Mouse (Mus musculus) G1E-ER4 (cell line): ENCODE results near the gene Ccdc116. TPM values are rescaled to one million over a fixed set of nuclear protein-coding genes. Genes with fewer than 3 reads are reported as not detected.

Experiments used
- GATA1 ChIP-seq: IDR thresholded peaks from one replicate; pipeline ENCODE4 v1.8.0; 2012; ENCODE audit warnings: low read length, inconsistent platforms
- polyA plus RNA-seq: library from polyadenylated mRNA; stranded (reverse); fragments of >175 nt; gene quantifications from 2 replicates; pipeline ENCODE4 v1.2.3, GENCODE M21; 2012

The Ccdc116 gene
- polyA plus RNA-seq, 1 experiment: 5.3 TPM

GRCm38 (mm10) chr16:17137355-17137754 is 9.7 kb downstream of the Ccdc116 start:
- TF ChIP-seq GATA1: no peak

DNA sequence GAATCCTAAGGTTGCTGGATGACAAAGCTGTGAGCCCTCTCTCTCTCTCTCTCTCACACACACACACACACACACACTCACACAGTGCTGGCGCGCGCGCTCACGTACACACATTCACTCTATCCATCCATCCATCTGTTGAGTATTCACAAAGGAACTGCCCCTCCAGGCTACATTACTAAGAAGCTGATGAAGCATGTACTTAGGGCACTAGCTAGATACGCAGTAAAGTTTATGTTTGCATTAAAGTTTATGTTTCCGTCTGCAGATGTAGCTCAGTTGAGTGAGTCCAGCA is 14.2 kb downstream of the Ccdc116 start:
- no peak for TF ChIP-seq GATA1

DNA sequence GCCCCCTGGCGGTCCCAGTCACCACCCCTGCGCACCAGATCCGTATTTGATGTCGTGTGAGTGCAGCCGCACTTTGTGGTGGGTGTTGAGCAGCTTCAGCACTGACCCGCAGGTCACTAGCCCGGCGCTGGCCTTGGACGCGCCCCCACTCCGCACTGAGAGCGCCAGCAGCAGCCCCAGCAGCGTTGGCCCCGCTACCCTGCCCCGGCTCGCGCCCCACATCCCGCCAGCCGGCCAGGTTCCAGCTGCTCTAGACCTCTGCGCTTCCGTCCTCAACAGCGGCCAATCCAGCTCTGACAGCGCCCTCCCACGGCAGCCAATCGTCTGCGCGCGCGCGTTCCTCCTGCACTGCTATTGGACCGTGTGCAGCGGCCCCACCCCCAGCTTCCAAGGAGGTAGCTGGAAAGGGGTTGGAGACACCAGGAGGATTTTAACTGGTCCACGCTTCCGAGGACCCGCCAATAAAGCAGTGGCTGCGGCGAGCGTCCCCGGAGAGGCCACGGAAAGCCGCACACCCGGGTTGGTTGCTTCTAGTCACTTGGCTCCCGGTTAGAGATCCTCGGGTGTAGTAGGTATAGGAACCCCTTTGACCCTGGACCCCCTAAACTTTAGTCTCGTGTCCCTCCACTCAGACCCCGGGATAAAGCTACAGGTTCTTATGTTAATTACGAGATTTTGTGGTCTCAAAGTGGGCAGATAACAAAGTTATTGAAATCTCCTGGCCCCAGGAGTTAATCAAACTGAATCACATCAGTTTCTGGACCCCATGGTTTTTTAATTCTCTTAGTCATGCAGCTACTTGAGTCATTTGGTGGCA is 14.7 kb downstream of the Ccdc116 start, which contains the start of gene Sdf2l1:
Gene Sdf2l1 (minus strand): TSS at position 295 of the 817 bp plus-strand sequence.
- no peak for TF ChIP-seq GATA1

- no peak for TF ChIP-seq GATA1
Observed at GRCm38 (mm10) chr16:17131191-17132088, 15.6 kb downstream of the Ccdc116 start.

GRCm38 (mm10) chr16:17127292-17127691 is 19.7 kb downstream of the Ccdc116 start:
- TF ChIP-seq GATA1: no peak

- no peak for TF ChIP-seq GATA1
Observed at GRCm38 (mm10) chr16:17124871-17125520, 22.0 kb downstream of the Ccdc116 start, which contains the start of gene 2610318N02Rik. 2610318N02Rik (minus strand) TSS chr16:17125167.

GRCm38 (mm10) chr16:17124119-17124870 is 22.7 kb downstream of the Ccdc116 start:
- no peak for TF ChIP-seq GATA1

GRCm38 (mm10) chr16:17121569-17121968 is 25.5 kb downstream of the Ccdc116 start:
- no peak for TF ChIP-seq GATA1

DNA sequence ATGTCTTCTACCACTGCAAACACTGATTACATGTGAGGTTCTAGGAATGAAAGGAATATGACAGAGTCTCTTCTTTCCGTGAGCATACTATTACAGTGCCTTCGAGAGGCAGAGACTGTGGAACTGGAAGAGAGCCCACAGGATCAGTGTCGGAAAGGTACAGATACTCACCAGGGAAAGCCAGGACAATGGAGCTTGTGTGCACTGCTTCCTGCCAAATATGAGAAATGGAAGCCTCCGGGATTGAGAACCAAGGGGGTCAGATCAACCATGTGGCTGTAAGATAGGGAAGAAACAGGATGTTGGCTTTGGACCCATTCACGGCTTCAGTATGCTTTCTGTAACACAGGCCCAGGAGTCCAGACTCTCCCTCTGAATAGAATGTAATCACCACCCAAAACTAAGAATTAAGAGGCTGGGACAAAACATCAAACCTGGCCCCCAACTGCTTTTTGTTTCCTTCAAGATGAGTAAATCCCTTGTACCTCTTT is 29.7 kb downstream of the Ccdc116 start:
- TF ChIP-seq GATA1: no peak

DNA sequence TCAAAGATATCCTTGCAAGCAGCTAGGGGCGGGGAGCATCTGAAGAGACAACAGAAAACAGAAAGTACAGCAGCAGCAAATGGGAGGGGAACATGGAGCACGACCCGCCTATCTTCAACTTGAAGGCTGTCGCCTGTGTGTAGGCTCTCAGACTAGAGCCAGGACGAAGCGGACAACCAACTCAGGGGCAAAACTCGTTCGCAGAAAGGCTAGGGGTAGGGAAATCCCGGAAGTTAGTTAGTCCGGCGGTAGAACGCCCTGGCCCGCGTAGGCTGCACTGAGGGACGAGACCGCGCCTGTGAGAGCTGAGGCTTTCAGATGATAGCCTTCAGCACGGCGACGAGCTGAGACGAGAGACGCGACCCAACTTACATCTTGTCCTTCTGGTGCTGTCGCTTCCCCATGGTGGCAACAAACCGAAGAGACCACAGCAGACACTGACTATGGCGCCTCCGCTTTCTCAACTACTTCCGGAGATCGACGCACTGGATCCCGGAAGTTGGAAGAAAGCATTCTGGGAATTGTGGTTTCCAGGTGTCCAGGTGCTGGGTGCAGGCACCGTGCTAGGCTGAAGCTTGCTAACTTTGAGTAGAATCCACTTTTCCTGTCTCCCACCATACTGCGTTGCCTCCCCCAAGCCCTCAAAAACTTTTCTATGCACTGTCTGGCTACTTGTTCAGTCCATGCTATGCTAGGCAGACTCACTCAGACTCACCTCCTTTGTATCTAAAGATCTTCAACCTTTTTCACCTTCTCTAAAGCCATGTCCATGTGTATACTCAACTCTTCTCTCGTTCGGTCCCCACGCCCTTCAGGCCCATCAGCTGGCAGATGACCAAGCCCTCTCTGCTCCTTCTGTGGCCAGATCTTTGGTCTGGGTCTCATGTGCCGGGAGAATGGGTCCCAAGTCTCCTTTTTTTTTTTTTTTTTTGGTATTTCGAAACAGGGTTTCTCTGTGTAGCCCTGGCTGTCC is 36.0 kb downstream of the Ccdc116 start, which contains the start of gene Ppil2:
Gene Ppil2 (minus strand): TSS at position 487 of the 973 bp plus-strand sequence.
- no peak for TF ChIP-seq GATA1

DNA sequence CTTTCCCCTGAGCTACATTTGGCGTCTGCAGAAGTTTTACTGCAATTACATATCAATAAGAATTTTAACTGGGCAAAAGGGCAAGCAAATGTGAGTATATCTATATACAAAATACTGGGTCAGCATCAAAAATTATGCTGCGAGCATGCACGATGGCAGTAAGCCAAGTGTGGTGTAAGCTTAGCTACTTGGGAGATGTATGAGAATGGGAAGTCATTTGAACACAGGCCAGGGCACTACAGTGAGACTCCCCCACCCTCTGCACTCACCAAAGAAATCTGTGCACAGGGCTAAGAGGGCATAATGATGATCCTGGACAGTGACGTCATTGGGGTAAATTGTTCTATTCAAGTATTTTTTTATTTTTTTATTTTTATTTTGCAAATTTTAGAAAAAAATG is 42.4 kb downstream of the Ccdc116 start:
- TF ChIP-seq GATA1: no peak

- TF ChIP-seq GATA1: no peak
Observed at GRCm38 (mm10) chr16:17102630-17103220, 44.3 kb downstream of the Ccdc116 start.

DNA sequence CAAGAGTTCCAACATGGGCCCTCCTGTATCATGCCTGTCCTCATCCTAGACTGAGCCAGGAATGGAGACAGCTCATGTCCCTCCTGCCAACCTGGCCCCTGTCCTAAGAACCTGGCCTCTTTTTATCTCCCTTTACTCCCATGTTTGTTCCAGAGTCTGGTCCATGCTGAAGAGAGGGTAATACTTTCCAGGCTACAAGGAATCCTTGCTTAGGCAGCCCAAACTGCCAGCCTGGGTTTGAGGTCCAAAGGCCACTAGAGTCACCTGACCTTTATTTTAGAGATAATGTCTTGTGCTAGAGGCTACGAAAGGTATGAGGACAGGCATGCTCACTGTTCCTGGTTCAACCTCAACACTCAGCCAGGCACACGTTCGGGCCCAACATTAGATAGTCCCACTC is 50.1 kb downstream of the Ccdc116 start:
- no peak for TF ChIP-seq GATA1

Other genes with a start within 250 kb of the Ccdc116 start
- gene Mapk1, start 163.8 kb downstream of the Ccdc116 start, polyA plus RNA-seq: 54.4 and 71.1 TPM in 2 replicates
- 0.09 TPM in 1 of 2 replicates, not detected in the other for gene Ypel1, start 77.5 kb downstream of the Ccdc116 start, polyA plus RNA-seq
- gene Ppil2, start 36.0 kb downstream of the Ccdc116 start, polyA plus RNA-seq: 79.7 and 80.3 TPM in 2 replicates
- 9.2 and 12.9 TPM in 2 replicates for gene 2610318N02Rik, start 22.1 kb downstream of the Ccdc116 start, polyA plus RNA-seq
- gene Sdf2l1, start 14.8 kb downstream of the Ccdc116 start, polyA plus RNA-seq: 82.3 and 108 TPM in 2 replicates
- 69.2 and 98.3 TPM in 2 replicates for gene Ydjc, start 2.6 kb downstream of the Ccdc116 start, polyA plus RNA-seq
- 87.0 and 93.3 TPM in 2 replicates for gene Ube2l3, start 55.4 kb upstream of the Ccdc116 start, polyA plus RNA-seq
- 1.8 and 2.2 TPM in 2 replicates for gene Rimbp3, start 61.4 kb upstream of the Ccdc116 start, polyA plus RNA-seq
- 12.2 and 12.5 TPM in 2 replicates for gene Hic2, start 86.3 kb upstream of the Ccdc116 start, polyA plus RNA-seq
- gene Tmem191c, start 128.8 kb upstream of the Ccdc116 start, polyA plus RNA-seq: 18.3 and 27.9 TPM in 2 replicates
- not detected in 2 replicates for gene Serpind1, start 184.1 kb upstream of the Ccdc116 start, polyA plus RNA-seq